Mouse (Mus musculus): ENCODE data around the gene Fbxo31.
A peak's percentile ranks its signal among the peaks of the same experiment; 100 is the strongest.

The Fbxo31 gene

GRCm38 (mm10) chr8:121552506-121552905, 26.1 kb downstream of the Fbxo31 start:
- DNase-seq (ENCODE audit: extremely low spot score), result no peak

GRCm38 (mm10) chr8:121551065-121551985, 27.3 kb downstream of the Fbxo31 start:
- DNase-seq (ENCODE audit: extremely low spot score), result no peak

GRCm38 (mm10) chr8:121550056-121550455, 28.6 kb downstream of the Fbxo31 start:
- no peak for DNase-seq (ENCODE audit: extremely low spot score)

GRCm38 (mm10) chr8:121547132-121547531, 31.5 kb downstream of the Fbxo31 start:
- peak; percentile 69 for DNase-seq (ENCODE audit: extremely low spot score)

- DNase-seq (ENCODE audit: extremely low spot score), result no peak
Observed at GRCm38 (mm10) chr8:121544936-121545335, 33.7 kb downstream of the Fbxo31 start.

- no peak for DNase-seq (ENCODE audit: extremely low spot score)
Observed at GRCm38 (mm10) chr8:121544276-121544785, 34.3 kb downstream of the Fbxo31 start, which contains the start of gene 1700018B08Rik. Gene 1700018B08Rik, minus strand, starts transcription at chr8:121544320.

- DNase-seq (ENCODE audit: extremely low spot score), result no peak
Observed at GRCm38 (mm10) chr8:121542901-121543300, 35.7 kb downstream of the Fbxo31 start.

- no peak for DNase-seq (ENCODE audit: extremely low spot score)
Observed at GRCm38 (mm10) chr8:121541862-121542261, 36.7 kb downstream of the Fbxo31 start.

GRCm38 (mm10) chr8:121532381-121532780, 46.2 kb downstream of the Fbxo31 start:
- DNase-seq (ENCODE audit: extremely low spot score), result peak; percentile 62

- no peak for DNase-seq (ENCODE audit: extremely low spot score)
Observed at GRCm38 (mm10) chr8:121530639-121531038, 48.0 kb downstream of the Fbxo31 start.

GRCm38 (mm10) chr8:121528790-121529189, 49.8 kb downstream of the Fbxo31 start:
- DNase-seq (ENCODE audit: extremely low spot score), result no peak

- DNase-seq (ENCODE audit: extremely low spot score), result no peak
Observed at GRCm38 (mm10) chr8:121527751-121528150, 50.9 kb downstream of the Fbxo31 start.

- DNase-seq (ENCODE audit: extremely low spot score), result no peak
Observed at GRCm38 (mm10) chr8:121526811-121527550, 51.6 kb downstream of the Fbxo31 start.

GRCm38 (mm10) chr8:121525111-121525818, 53.3 kb downstream of the Fbxo31 start:
- no peak for DNase-seq (ENCODE audit: extremely low spot score)

- DNase-seq (ENCODE audit: extremely low spot score), result peak; percentile 81
Observed at GRCm38 (mm10) chr8:121513429-121513828, 65.2 kb downstream of the Fbxo31 start.

GRCm38 (mm10) chr8:121511751-121512150, 66.9 kb downstream of the Fbxo31 start:
- DNase-seq (ENCODE audit: extremely low spot score), result no peak

All from embryo, embryonic 9.5 days (tissue).